Mouse (Mus musculus) limb, embryonic 13.5 days (tissue): ENCODE measurements around the gene Rab22a. TPM values are rescaled to one million over a fixed set of nuclear protein-coding genes. Genes with fewer than 3 reads are reported as not detected.

ENCODE experiments used
- ATAC-seq: fragments of 200-750 bp; cut with Nextera tagmentation; 2 replicates; pipeline ENCODE4 v1.8.0; 2017; ENCODE audit warnings: low read depth, moderate number of reproducible peaks, moderate TSS enrichment; ENCODE audit not compliant: low FRiP score
- H3K27ac ChIP-seq: fragments of 300-500 bp; sonication (generic); 2 replicates; pipeline ENCODE4 v1.5.1; 2015; ENCODE audit warnings: inconsistent platforms, mild to moderate bottlenecking, moderate library complexity
- H3K27me3 ChIP-seq: fragments of 300-500 bp; sonication (generic); 2 replicates; pipeline ENCODE4 v1.6.1; 2015; ENCODE audit warnings: mild to moderate bottlenecking, inconsistent platforms
- H3K36me3 ChIP-seq: fragments of 300-500 bp; sonication (generic); 2 replicates; pipeline ENCODE4 v1.6.1; 2015; ENCODE audit warnings: inconsistent platforms, mild to moderate bottlenecking, moderate library complexity
- H3K4me1 ChIP-seq: fragments of 300-500 bp; sonication (generic); 2 replicates; pipeline ENCODE4 v1.6.1; 2015; ENCODE audit warnings: inconsistent platforms
- H3K4me2 ChIP-seq: fragments of 300-500 bp; sonication (generic); replicated peaks from 2 replicates; pipeline ENCODE4 v1.6.1; 2015; ENCODE audit warnings: inconsistent platforms, mild to moderate bottlenecking, moderate library complexity
- H3K4me3 ChIP-seq: fragments of 300-500 bp; sonication (generic); 2 replicates; pipeline ENCODE4 v1.5.1; 2015; ENCODE audit warnings: moderate library complexity, mild to moderate bottlenecking, inconsistent platforms
- H3K9ac ChIP-seq: fragments of 300-500 bp; sonication (generic); 2 replicates; pipeline ENCODE4 v1.6.1; 2015; ENCODE audit warnings: mild to moderate bottlenecking, inconsistent platforms
- H3K9me3 ChIP-seq: fragments of 300-500 bp; sonication (generic); 2 replicates; pipeline ENCODE4 v1.6.1; 2016; ENCODE audit warnings: inconsistent platforms
- WGBS: fragments of 180-500 bp; shearing (Covaris S2); methylation state at CpG from one replicate; pipeline ENCODE4 v1.1.7; 2015; 5-methylcytosine and 5-hydroxymethylcytosine counted together
- polyA plus RNA-seq: library from polyadenylated mRNA; unstranded; fragments of >200 nt; fragmentation: Nextera tagmentation; extraction: Ambion mirVana; gene quantifications from 2 replicates; pipeline ENCODE4 v1.2.1, GENCODE M21; 2015

The Rab22a gene
- polyA plus RNA-seq, 1 experiment from 2014 or later = 46.4 TPM

DNA sequence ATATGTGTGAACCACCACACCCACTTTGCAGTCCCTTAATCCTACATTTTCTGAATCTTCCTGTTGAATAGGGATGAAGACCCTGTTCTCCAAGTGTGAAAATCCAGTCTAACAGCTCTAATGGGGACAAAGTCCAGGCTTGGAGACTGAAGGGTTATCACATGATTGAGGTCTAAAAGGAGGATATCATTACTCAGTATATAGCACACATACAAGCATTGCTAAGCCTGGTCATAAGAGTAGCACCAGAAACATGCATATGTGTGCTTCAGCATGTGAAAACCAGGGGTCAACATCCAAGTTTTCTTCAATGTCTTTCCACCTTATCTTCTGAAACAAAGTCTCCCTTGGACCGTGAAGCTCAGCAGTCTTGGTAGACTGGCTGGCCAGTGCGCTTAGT, 19.0 kb downstream of the Rab22a start:
- Histone ChIP-seq H3K27ac (no peak overlapping the region), H3K4me3 (no peak overlapping the region), H3K27me3 (no peaks in the 10 kb centered on the region), H3K4me2 (no peak overlapping the region), H3K9ac (no peak overlapping the region), H3K4me1 (no peaks in the 10 kb centered on the region), H3K36me3 (peaks cover 30% of the 10 kb centered on the region), H3K9me3 (no peaks in the 10 kb centered on the region)
- 91% methylated on average over 2 of the region's 2 CpGs for WGBS
- no peak for ATAC-seq

DNA sequence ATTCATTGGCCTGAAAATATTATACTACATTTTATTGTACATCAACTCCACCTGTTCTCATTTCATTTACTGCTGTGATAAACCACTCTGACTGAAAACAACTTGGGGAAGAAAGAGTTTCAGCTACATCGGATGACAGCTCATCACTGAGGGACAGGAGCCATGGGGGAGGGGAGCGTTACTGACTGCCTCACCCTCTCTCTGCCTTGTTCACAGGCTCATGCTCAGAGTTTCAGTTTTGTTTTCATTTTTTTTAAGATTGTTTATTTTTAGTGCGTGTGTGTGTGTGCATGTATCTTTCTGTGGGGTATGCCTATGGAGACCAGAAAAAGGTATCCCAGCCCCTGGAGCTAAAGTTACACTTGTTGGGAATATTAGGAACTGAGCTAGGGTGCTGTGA, 19.7 kb downstream of the Rab22a start:
- Histone ChIP-seq H3K27ac (no peak overlapping the region), H3K4me1 (no peaks in the 10 kb centered on the region), H3K9ac (no peak overlapping the region), H3K36me3 (peaks cover 28% of the 10 kb centered on the region), H3K9me3 (no peaks in the 10 kb centered on the region), H3K27me3 (no peaks in the 10 kb centered on the region), H3K4me3 (no peak overlapping the region), H3K4me2 (no peak overlapping the region)
- WGBS = 76% methylated on average over 3 of the region's 3 CpGs
- ATAC-seq = no peak

DNA sequence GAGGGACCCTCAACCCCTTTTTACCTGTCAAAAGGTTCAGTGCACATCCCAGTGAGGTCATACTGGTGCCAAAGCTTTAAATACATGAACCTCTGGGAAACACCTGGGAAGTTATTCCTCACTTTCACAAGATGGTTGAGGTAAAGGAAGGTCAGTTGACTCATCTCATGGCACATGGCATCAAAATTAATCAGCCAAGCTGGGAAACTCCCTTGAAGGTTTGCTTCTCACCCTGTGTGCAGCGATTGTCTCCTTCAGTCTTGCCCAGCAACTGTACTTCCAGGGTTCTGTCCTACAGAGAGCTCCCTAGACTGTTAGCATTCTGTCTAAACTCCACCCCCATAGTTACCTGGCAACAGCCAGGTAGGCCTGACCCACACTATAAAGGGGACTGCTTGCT, 20.6 kb downstream of the Rab22a start:
- no peaks in the 10 kb centered on the region for H3K4me1 ChIP-seq
- H3K27ac ChIP-seq = no peak overlapping the region
- 79% methylated on average over 1 of the region's 1 CpGs for WGBS
- peaks cover 24% of the 10 kb centered on the region for H3K36me3 ChIP-seq
- no peak overlapping the region for H3K4me2 ChIP-seq
- H3K27me3 ChIP-seq = no peaks in the 10 kb centered on the region
- no peaks in the 10 kb centered on the region for H3K9me3 ChIP-seq
- H3K4me3 ChIP-seq = no peak overlapping the region
- no peak overlapping the region for H3K9ac ChIP-seq
- no peak for ATAC-seq

DNA sequence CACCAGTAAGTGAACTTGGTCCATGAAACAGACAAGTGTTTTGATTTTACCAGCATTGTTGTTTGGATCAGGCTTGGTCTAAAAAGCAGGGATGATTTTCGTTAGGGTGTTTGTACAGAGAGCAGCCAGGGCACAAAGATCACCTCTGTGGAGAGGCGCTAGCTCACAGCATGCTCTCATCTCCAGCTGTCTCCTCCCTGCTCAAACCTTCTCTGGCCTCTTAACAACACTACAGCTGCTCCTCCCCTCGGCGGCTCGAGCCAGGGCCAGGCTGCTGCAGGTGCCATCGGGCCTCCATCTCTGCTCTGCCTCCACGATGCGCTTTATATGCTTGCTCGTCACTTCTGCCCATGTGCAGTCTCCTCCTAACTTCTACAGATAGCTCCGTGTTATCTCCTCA, 23.2 kb downstream of the Rab22a start:
- WGBS = 70% methylated on average over 10 of the region's 10 CpGs
- no peak overlapping the region for H3K4me2 ChIP-seq
- H3K27ac ChIP-seq = no peak overlapping the region
- no peak for ATAC-seq
- H3K9me3 ChIP-seq = no peaks in the 10 kb centered on the region
- 0 out of 2 replicates have a peak, but pooled peaks cover 2% of the 10 kb centered on the region for H3K4me1 ChIP-seq
- peaks cover 24% of the 10 kb centered on the region for H3K36me3 ChIP-seq
- H3K27me3 ChIP-seq = no peaks in the 10 kb centered on the region
- no peak overlapping the region for H3K4me3 ChIP-seq
- H3K9ac ChIP-seq = no peak overlapping the region; the same call in 1 of the 2 replicates

DNA sequence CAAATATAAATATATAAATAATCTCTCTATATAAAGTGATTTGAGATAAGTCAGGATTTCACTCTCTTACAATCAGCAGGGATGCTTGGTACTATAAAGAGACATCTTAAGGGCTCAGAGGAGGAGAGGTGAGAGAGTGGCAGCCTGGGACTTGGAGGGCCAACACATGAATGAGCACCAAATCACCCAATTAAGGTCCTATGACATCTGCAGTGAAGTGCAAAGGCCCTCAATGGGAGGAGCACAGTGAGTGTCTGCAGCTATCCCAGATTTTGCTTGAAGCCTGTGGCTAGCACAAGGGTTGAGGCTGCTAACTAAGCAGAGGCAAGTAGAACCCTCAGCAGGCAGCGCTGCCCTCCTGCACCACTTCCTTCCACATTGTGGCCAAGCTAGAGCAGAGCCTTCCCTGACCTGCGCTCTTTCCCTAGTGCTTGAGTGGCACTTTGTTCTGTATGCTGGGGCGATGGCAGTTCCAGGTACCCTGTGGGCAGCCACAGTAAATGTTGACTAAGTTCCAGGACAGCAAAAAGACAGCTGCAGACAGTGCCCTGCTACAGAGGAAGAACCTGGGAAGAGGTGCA, 26.3 kb downstream of the Rab22a start:
- WGBS = 95% methylated on average over 3 of the region's 3 CpGs
- Histone ChIP-seq H3K4me1 (0 out of 2 replicates have a peak, but pooled peaks cover 3% of the 10 kb centered on the region), H3K4me2 (no peak overlapping the region), H3K36me3 (peaks cover 49% of the 10 kb centered on the region), H3K9ac (no peak overlapping the region), H3K9me3 (no peaks in the 10 kb centered on the region), H3K27me3 (no peaks in the 10 kb centered on the region), H3K4me3 (no peak overlapping the region), H3K27ac (no peak overlapping the region)
- no peak for ATAC-seq

DNA sequence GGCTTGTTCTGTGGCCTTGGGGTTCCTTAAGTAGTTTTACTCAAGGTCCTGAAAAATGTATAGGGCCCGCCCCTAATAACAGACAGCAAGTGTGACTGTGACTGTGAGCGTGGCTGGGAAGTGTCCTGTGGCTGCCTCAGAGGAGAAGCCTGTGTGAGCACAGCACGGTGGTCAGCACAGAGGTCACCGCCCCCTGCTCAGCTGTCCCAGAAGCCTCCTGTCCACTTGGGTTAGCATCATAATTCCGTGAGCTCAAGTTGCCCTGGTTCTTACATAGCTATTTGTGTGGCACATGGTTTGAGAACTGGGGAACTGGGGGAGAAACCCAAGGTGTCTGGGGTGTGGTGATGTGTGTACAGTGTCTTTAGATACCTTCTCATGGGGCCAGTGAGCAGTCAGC, 27.8 kb downstream of the Rab22a start:
- no peak for ATAC-seq
- no peaks in the 10 kb centered on the region for H3K9me3 ChIP-seq
- whole genome bisulfite sequencing = 77% methylated on average over 5 of the region's 5 CpGs
- peaks cover 52% of the 10 kb centered on the region for H3K36me3 ChIP-seq
- H3K4me1 ChIP-seq = 0 out of 2 replicates have a peak, but pooled peaks cover 9% of the 10 kb centered on the region
- H3K9ac ChIP-seq = no peak overlapping the region
- no peak overlapping the region for H3K4me2 ChIP-seq
- H3K27me3 ChIP-seq = no peaks in the 10 kb centered on the region
- no peak overlapping the region for H3K4me3 ChIP-seq
- H3K27ac ChIP-seq = no peak overlapping the region

DNA sequence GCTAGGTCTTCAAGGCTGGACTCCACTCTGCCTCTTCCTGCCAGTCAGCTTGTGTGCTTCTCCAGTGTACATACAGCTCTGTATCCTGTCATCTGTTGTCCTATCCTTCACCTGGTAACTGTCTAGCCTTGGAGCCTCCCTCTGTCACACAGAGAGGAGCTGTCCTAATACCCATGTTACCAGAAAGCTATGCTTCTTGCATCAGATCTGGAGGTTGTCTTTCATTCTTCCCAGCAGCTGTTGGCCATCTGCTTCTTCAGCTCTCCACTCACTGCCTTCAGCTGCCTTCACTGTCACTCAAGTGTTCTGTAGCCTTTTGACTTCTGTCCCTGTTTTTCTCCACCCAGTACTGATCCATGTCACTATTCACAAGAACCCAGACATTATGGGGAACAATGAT, 30.3 kb downstream of the Rab22a start:
- Histone ChIP-seq H3K9ac (no peak overlapping the region), H3K4me3 (no peak overlapping the region), H3K27ac (no peak overlapping the region), H3K36me3 (peaks cover 54% of the 10 kb centered on the region), H3K27me3 (no peaks in the 10 kb centered on the region), H3K4me2 (no peak overlapping the region), H3K4me1 (0 out of 2 replicates have a peak, but pooled peaks cover 9% of the 10 kb centered on the region), H3K9me3 (no peaks in the 10 kb centered on the region)
- ATAC-seq = peak; percentile 49

DNA sequence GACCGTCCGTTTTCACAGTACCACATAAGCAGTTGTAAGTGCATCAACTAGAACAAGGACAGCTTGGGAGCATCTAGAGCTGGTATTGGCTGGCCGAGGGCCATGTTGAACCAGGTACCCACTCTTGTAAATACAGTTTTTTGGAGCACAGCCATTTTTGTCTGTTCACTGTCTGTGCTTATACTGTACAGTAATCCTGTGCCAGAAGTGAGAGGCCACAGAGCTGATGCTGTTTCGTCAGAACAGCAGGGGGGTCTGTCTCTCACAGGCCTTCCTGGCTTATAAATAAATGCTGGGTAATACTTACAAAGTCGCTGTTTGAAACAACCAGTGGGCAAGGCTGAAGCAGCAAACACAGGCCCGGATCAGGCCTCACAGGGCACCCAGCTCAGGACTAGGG, 32.2 kb downstream of the Rab22a start:
- Histone ChIP-seq H3K27ac (no peak overlapping the region), H3K9me3 (no peaks in the 10 kb centered on the region), H3K4me1 (0 out of 2 replicates have a peak, but pooled peaks cover 9% of the 10 kb centered on the region), H3K9ac (no peak overlapping the region), H3K36me3 (peaks cover 73% of the 10 kb centered on the region), H3K27me3 (no peaks in the 10 kb centered on the region), H3K4me3 (no peak overlapping the region), H3K4me2 (no peak overlapping the region)
- WGBS = 82% methylated on average over 6 of the region's 6 CpGs
- ATAC-seq = no peak

DNA sequence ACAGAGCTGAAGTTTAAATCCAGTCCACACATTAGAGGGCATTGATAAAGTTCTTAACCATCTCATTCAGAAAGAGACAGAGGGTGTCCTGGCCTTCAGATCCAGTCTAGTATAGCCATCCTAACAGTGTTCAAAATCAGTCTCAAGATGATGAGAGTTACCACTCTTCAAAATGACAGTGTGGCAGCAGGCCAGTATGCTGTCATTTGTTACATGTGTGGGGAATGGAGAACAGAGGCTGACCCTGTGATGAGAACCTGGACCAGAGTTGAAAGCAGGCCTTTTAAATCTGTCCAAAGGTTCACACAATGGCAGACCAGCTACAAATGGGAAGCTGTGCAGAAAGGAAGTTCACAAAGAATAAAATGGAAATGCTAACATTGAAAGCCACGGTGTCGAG, 33.1 kb downstream of the Rab22a start:
- H3K4me3 ChIP-seq = no peak overlapping the region
- no peaks in the 10 kb centered on the region for H3K27me3 ChIP-seq
- WGBS = 94% methylated on average over 2 of the region's 2 CpGs
- peaks cover 82% of the 10 kb centered on the region for H3K36me3 ChIP-seq
- H3K4me2 ChIP-seq = no peak overlapping the region
- no peaks in the 10 kb centered on the region for H3K9me3 ChIP-seq
- no peak overlapping the region for H3K9ac ChIP-seq
- no peak overlapping the region for H3K27ac ChIP-seq
- no peak for ATAC-seq
- 0 out of 2 replicates have a peak, but pooled peaks cover 7% of the 10 kb centered on the region for H3K4me1 ChIP-seq

DNA sequence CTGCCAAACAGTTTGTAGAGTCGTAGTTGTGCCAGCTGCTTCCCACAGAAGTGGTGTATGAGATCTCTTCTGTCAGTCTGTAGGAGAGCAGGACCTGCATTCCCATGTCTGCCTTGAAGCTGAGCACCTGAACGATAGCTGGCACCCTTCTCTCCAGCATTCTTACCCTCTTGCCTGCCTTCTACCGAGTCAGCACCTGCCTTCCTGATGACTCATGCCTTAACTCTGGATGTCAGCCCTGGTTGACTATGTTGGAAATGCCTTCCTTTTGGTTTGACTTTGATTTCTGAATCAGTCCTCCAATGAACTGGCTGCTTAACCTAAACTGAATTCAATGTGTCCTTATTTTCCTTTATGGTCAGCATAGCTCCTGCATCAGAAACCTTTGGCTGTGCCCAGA, 39.3 kb downstream of the Rab22a start:
- no peak for ATAC-seq
- Histone ChIP-seq H3K27ac (no peak overlapping the region), H3K27me3 (no peaks in the 10 kb centered on the region), H3K4me1 (peaks cover 26% of the 10 kb centered on the region), H3K9me3 (no peaks in the 10 kb centered on the region), H3K4me2 (no peak overlapping the region), H3K36me3 (peaks cover 84% of the 10 kb centered on the region), H3K9ac (no peak overlapping the region), H3K4me3 (no peak overlapping the region)
- WGBS = 85% methylated on average over 3 of the region's 3 CpGs

DNA sequence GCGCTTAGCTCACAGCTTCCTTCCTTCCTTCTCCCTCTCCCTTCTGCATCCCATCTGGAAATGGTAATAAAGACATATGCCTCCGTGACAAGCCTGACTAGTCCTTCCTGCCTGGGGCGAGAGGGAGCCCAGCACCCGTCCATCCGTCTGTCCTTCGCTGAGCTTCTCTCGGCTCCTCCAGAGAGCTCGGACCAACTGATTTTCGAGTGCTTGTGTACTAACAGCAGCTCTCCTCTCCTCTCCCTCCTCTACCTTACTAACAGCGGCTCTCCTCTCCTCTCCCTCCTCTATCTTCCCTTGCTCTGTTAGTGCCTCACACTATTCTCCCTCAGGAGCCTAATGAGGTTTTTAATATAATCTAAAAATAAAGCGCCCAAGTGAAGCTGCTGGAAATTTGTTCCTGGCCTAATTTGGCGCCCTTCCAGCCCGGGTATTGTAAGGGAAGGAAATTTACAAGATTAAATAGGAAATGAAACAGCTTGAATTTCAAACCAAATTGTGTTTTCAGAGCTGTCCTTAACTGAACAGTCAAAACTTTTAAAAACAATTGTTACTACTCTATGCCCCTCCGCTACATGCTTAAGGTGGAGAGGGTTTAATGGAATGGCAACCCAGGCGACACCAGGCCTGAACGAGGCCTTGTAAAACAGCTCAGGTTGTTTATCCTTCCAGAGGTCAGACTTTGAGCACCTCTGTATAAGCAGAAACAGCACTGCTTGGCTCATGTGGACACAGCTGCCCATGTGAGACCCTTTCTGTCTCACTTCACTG, 42.7 kb downstream of the Rab22a start:
- H3K4me2 ChIP-seq = 0 out of 2 replicates have a peak overlapping the region, but pooled peaks have one; percentile 5
- peak overlapping the region; percentile 81 for H3K27ac ChIP-seq
- H3K4me3 ChIP-seq = no peak overlapping the region
- H3K9ac ChIP-seq = 0 out of 2 replicates have a peak overlapping the region, but pooled peaks have one; percentile 31
- H3K4me1 ChIP-seq = peaks cover 26% of the 10 kb centered on the region
- no peaks in the 10 kb centered on the region for H3K9me3 ChIP-seq
- 23% methylated on average over 16 of the region's 16 CpGs for WGBS
- ATAC-seq = peak; percentile 68
- peaks cover 69% of the 10 kb centered on the region for H3K36me3 ChIP-seq
- H3K27me3 ChIP-seq = no peaks in the 10 kb centered on the region

DNA sequence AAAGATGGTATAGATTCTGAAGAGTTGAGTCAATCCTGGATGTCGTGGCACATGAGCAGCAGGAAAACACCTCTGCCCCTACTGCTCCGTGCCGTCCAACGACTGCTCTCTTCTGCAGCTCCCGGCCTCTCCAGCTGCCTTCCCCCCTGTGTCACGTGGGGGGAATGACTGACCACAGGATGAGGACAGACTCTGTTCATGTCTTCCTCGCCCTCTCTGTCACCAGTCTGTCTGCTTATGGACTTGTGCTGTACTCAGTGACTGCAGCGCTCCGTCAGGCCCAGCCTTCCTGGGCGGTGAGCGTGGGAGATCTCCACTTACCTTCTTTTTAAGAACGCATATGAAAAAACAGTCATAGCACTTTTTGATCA, 43.3 kb downstream of the Rab22a start:
- Histone ChIP-seq H3K9ac (no peak overlapping the region), H3K9me3 (no peaks in the 10 kb centered on the region), H3K27ac (peak overlapping the region; percentile 81), H3K4me3 (no peak overlapping the region), H3K36me3 (peaks cover 63% of the 10 kb centered on the region), H3K27me3 (no peaks in the 10 kb centered on the region), H3K4me1 (peaks cover 26% of the 10 kb centered on the region), H3K4me2 (no peak overlapping the region)
- 67% methylated on average over 12 of the region's 12 CpGs for WGBS
- ATAC-seq = no peak; the same call in none of the 2 replicates
